Mouse (Mus musculus) CH12.LX (cell line): ENCODE data around the gene Col4a4. TPM values are rescaled to one million over a fixed set of nuclear protein-coding genes. Genes with fewer than 3 reads are reported as not detected.

ENCODE experiments used
- DNase-seq: peaks from one replicate; pipeline ENCODE4 v3.0.0-alpha.2; 2013; ENCODE audit errors: extremely low read depth
- H3K27ac ChIP-seq: 2 replicates; pipeline ENCODE4 v1.5.1; 2012; ENCODE audit warnings: low read depth, mild to moderate bottlenecking, control low read depth, moderate library complexity; ENCODE audit not compliant: insufficient read depth
- H3K27me3 ChIP-seq: replicated peaks from 2 replicates; pipeline ENCODE3; 2012; ENCODE audit warnings: inconsistent platforms
- H3K36me3 ChIP-seq, 2 experiments: replicated peaks in 1 of 2; 2 replicates each; pipeline versions ENCODE3 to v1.6.1; 2012; ENCODE audit warnings: inconsistent platforms in 1 of 2, low read length in 1 of 2, mild to moderate bottlenecking in 1 of 2, mixed read lengths in 1 of 2, moderate library complexity in 1 of 2; ENCODE audit not compliant: control insufficient read depth in 1 of 2, insufficient read depth in 1 of 2
- H3K4me1 ChIP-seq, 2 experiments: 2 replicates each; pipeline ENCODE4 v1.6.1; 2012; ENCODE audit warnings: inconsistent platforms in 1 of 2, moderate library complexity in 1 of 2; ENCODE audit not compliant: insufficient read depth in 2 of 2, control insufficient read depth in 1 of 2
- H3K4me2 ChIP-seq: 2 replicates; pipeline ENCODE4 v1.6.1; 2012; ENCODE audit warnings: low read depth, mild to moderate bottlenecking, control low read depth; ENCODE audit not compliant: poor library complexity, insufficient read depth, severe bottlenecking
- H3K4me3 ChIP-seq, 3 experiments: fragments of 150-350 bp in 1 of 3; sonication (generic) in 1 of 3; replicated peaks in 1 of 3; 2 replicates each; pipeline versions ENCODE3 to v1.5.1; 2011 to 2012; ENCODE audit warnings: low read depth in 2 of 3, low read length in 2 of 3, mild to moderate bottlenecking in 2 of 3, moderate library complexity in 2 of 3, control low read depth in 1 of 3, improper control_type of control experiment in 1 of 3, inconsistent platforms in 1 of 3, mixed read lengths in 1 of 3; ENCODE audit not compliant: poor library complexity in 1 of 3
- H3K79me2 ChIP-seq: replicated peaks from 2 replicates; pipeline ENCODE4 v1.6.1; 2012; ENCODE audit warnings: mild to moderate bottlenecking, moderate library complexity; ENCODE audit not compliant: control insufficient read depth, poor library complexity, insufficient read depth, severe bottlenecking; ENCODE audit errors: extremely low read depth
- H3K9ac ChIP-seq: 2 replicates; pipeline ENCODE4 v1.6.1; 2012; ENCODE audit warnings: low read depth, mild to moderate bottlenecking, control low read depth, moderate library complexity; ENCODE audit not compliant: insufficient read depth
- H3K9me3 ChIP-seq: replicated peaks from 2 replicates; pipeline ENCODE3; 2012; ENCODE audit warnings: low read length, inconsistent platforms, mixed read lengths
- BHLHE40 ChIP-seq: IDR thresholded peaks from 2 replicates; pipeline ENCODE4 v1.6.1; 2011; ENCODE audit warnings: mild to moderate bottlenecking, low read depth, low read length, improper control_type of control experiment
- CHD2 ChIP-seq: IDR thresholded peaks from 2 replicates; pipeline ENCODE4 v1.6.1; 2011; ENCODE audit warnings: low read length, improper control_type of control experiment
- E2F4 ChIP-seq: IDR thresholded peaks from 2 replicates; pipeline ENCODE4 v1.6.1; 2011; ENCODE audit warnings: low read depth, low read length, improper control_type of control experiment; ENCODE audit not compliant: insufficient replicate concordance
- ELF1 ChIP-seq: IDR thresholded peaks from 2 replicates; pipeline ENCODE4 v1.6.1; 2014; ENCODE audit warnings: low read depth, mild to moderate bottlenecking, inconsistent platforms, low read length, improper control_type of control experiment
- EP300 ChIP-seq: IDR thresholded peaks from 2 replicates; pipeline ENCODE4 v1.6.1; 2011; ENCODE audit warnings: low read length, improper control_type of control experiment
- JUN ChIP-seq: IDR thresholded peaks from 2 replicates; pipeline ENCODE4 v1.6.1; 2011; ENCODE audit warnings: low read depth, mild to moderate bottlenecking, low read length, improper control_type of control experiment, moderate library complexity; ENCODE audit not compliant: insufficient read depth
- KAT2A ChIP-seq: IDR thresholded peaks from 2 replicates; pipeline ENCODE4 v1.6.1; 2012; ENCODE audit warnings: low read length, improper control_type of control experiment, inconsistent platforms; ENCODE audit not compliant: insufficient replicate concordance
- MAFK ChIP-seq: IDR thresholded peaks from 2 replicates; pipeline ENCODE4 v1.6.1; 2011; ENCODE audit warnings: low read length, improper control_type of control experiment; ENCODE audit not compliant: insufficient replicate concordance
- MAX ChIP-seq: IDR thresholded peaks from 2 replicates; pipeline ENCODE4 v1.6.1; 2011; ENCODE audit warnings: low read length, improper control_type of control experiment
- MYC ChIP-seq: IDR thresholded peaks from 2 replicates; pipeline ENCODE4 v1.6.1; 2011; ENCODE audit warnings: low read depth, mild to moderate bottlenecking, improper control_type of control experiment, low read length
- NRF1 ChIP-seq: IDR thresholded peaks from 2 replicates; pipeline ENCODE4 v1.6.1; 2014; ENCODE audit warnings: low read depth, mild to moderate bottlenecking, inconsistent platforms, low read length, improper control_type of control experiment, moderate library complexity
- PAX5 ChIP-seq: IDR thresholded peaks from 2 replicates; pipeline ENCODE4 v1.6.1; 2012; ENCODE audit warnings: low read length, inconsistent platforms, mixed read lengths
- POLR2AphosphoS2 ChIP-seq: IDR thresholded peaks from 2 replicates; pipeline ENCODE4 v1.6.1; 2011; ENCODE audit warnings: low read depth, low read length, improper control_type of control experiment
- RAD21 ChIP-seq: IDR thresholded peaks from 2 replicates; pipeline ENCODE4 v1.6.1; 2011; ENCODE audit warnings: low read depth, mild to moderate bottlenecking, low read length, improper control_type of control experiment, moderate library complexity
- SIN3A ChIP-seq: IDR thresholded peaks from 2 replicates; pipeline ENCODE4 v1.6.1; 2012; ENCODE audit warnings: low read length, improper control_type of control experiment, inconsistent platforms
- SMC3 ChIP-seq: IDR thresholded peaks from 2 replicates; pipeline ENCODE4 v1.6.1; 2011; ENCODE audit warnings: low read depth, low read length, improper control_type of control experiment
- TBP ChIP-seq: conservative IDR thresholded peaks from 2 replicates; pipeline ENCODE4 v1.6.1; 2011; ENCODE audit warnings: low read depth, low read length, improper control_type of control experiment
- USF1 ChIP-seq: IDR thresholded peaks from 2 replicates; pipeline ENCODE4 v1.6.1; 2014; ENCODE audit warnings: low read depth, mild to moderate bottlenecking, inconsistent platforms, low read length, improper control_type of control experiment
- USF2 ChIP-seq: conservative IDR thresholded peaks from 2 replicates; pipeline ENCODE4 v1.6.1; 2011; ENCODE audit warnings: low read depth, low read length, improper control_type of control experiment
- ZC3H11A ChIP-seq: IDR thresholded peaks from 2 replicates; pipeline ENCODE4 v1.6.1; 2012; ENCODE audit warnings: low read depth, mild to moderate bottlenecking, inconsistent platforms, low read length, improper control_type of control experiment
- ZKSCAN1 ChIP-seq: IDR thresholded peaks from 2 replicates; pipeline ENCODE4 v1.6.1; 2012; ENCODE audit warnings: low read depth, inconsistent platforms, low read length, improper control_type of control experiment, borderline replicate concordance
- ZNF384 ChIP-seq: IDR thresholded peaks from 2 replicates; pipeline ENCODE4 v1.6.1; 2012; ENCODE audit warnings: low read depth, low read length, improper control_type of control experiment, inconsistent platforms
- dilution Hi-C: fragments of 300-500 bp; cut with MboI; formaldehyde crosslinking; loops from 2 replicates; pipeline ENCODE4 v1.14.3; 2020; ENCODE audit warnings: low sequenced_read_pairs; ENCODE audit not compliant: extremely low pct_unique_long_range_greater_than_20kb, extremely low pct_ligation_motif_present
- in situ Hi-C: fragments of 300-500 bp; cut with MboI; formaldehyde crosslinking; loops from 3 replicates; pipeline ENCODE4 v1.14.3; 2019; ENCODE audit warnings: low sequenced_read_pairs, low pct_ligation_motif_present, low pct_unique_long_range_greater_than_20kb, mixed read lengths
- polyA plus RNA-seq: library from polyadenylated mRNA; unstranded; fragments of >175 nt; gene quantifications from 2 replicates; pipeline ENCODE4 v1.2.1, GENCODE M21; 2012; ENCODE audit warnings: low read depth; ENCODE audit not compliant: insufficient read length
- total RNA-seq, 2 experiments: library from RNA; depleted of rRNA; stranded (reverse); fragments of 300-350 nt in 1 of 2; fragments of >200 nt in 1 of 2; gene quantifications; 2 replicates each; pipeline ENCODE4 v1.2.3; 2012 to 2014

Col4a4 gene
- total and polyA plus RNA-seq, 3 experiments: under 0.01 to 0.03 TPM; not detected in 1

- H3K36me3 ChIP-seq: no peaks in the 10 kb centered on the region
- H3K27ac ChIP-seq: no peak overlapping the region
- no peak overlapping the region for H3K9ac ChIP-seq
- no peak overlapping the region for H3K4me3 ChIP-seq
- in situ Hi-C loops (no loop called here), dilution Hi-C loops (no loop called here)
- H3K27me3 ChIP-seq: no peaks in the 10 kb centered on the region
- H3K9me3 ChIP-seq: no peaks in the 10 kb centered on the region
- no peak for TF ChIP-seq USF2
- TF ChIP-seq E2F4: no peak
- TF ChIP-seq PAX5: no peak
- no peak for TF ChIP-seq JUN
- no peak for TF ChIP-seq KAT2A
- no peak for TF ChIP-seq ZC3H11A
- no peak for TF ChIP-seq MAX
- no peak for TF ChIP-seq TBP
- TF ChIP-seq NRF1: no peak
- TF ChIP-seq ELF1: no peak
- no peak for TF ChIP-seq POLR2AphosphoS2
- TF ChIP-seq SMC3: no peak
- TF ChIP-seq RAD21: no peak
- no peak for TF ChIP-seq ZKSCAN1
- no peak for TF ChIP-seq BHLHE40
- TF ChIP-seq USF1: no peak
- no peak for TF ChIP-seq EP300
- TF ChIP-seq ZNF384: no peak
- no peaks in the 10 kb centered on the region for H3K4me1 ChIP-seq
- no peak overlapping the region for H3K4me2 ChIP-seq
- DNase-seq: no peak
- H3K79me2 ChIP-seq: no peaks in the 10 kb centered on the region
Measured at GRCm38 (mm10) chr1:82627652-82628051, 41.0 kb upstream of the Col4a4 start.

- TF ChIP-seq MAFK (no peak), MYC (no peak), CHD2 (no peak), BHLHE40 (no peak), SIN3A (no peak)
- TF ChIP-seq, all 38 proteins: peak for 0
- Histone ChIP-seq H3K4me2 (no peak overlapping the region), H3K27ac (no peak overlapping the region), H3K4me1 (no peaks in the 10 kb centered on the region), H3K4me3 (no peak overlapping the region), H3K36me3 (no peaks in the 10 kb centered on the region), H3K79me2 (no peaks in the 10 kb centered on the region), H3K9ac (no peak overlapping the region), H3K27me3 (no peaks in the 10 kb centered on the region), H3K9me3 (no peaks in the 10 kb centered on the region)
- dilution Hi-C loops: no loop called here
- in situ Hi-C loops: no loop called here
- DNase-seq: no peak
Measured at GRCm38 (mm10) chr1:82625474-82625873, 38.8 kb upstream of the Col4a4 start.
